Mouse (Mus musculus) neural tube, embryonic 11.5 days (tissue): ENCODE data around the gene Hoxd9. TPM values are rescaled to one million over a fixed set of nuclear protein-coding genes. Genes with fewer than 3 reads are reported as not detected.
A peak's percentile ranks its signal among the peaks of the same experiment; 100 is the strongest.

Source experiments
- ATAC-seq: fragments of 200-750 bp; cut with Nextera tagmentation; 2 replicates; pipeline ENCODE4 v1.8.0; 2017; ENCODE audit warnings: moderate number of reproducible peaks, mild to moderate bottlenecking, moderate TSS enrichment, moderate library complexity; ENCODE audit not compliant: insufficient read depth, low FRiP score, low TSS enrichment
- DNase-seq: peaks from one replicate; pipeline ENCODE4 v3.0.0-alpha.2; 2015; ENCODE audit warnings: low spot score
- H3K27ac ChIP-seq: fragments of 300-500 bp; sonication (generic); 2 replicates; pipeline ENCODE4 v1.5.1; 2014; ENCODE audit warnings: low read depth, mild to moderate bottlenecking, low read length
- H3K27me3 ChIP-seq: fragments of 300-500 bp; sonication (generic); 2 replicates; pipeline ENCODE4 v1.6.1; 2014; ENCODE audit warnings: mild to moderate bottlenecking, low read length, mixed read lengths; ENCODE audit not compliant: control insufficient read depth, insufficient read depth
- H3K36me3 ChIP-seq: fragments of 300-500 bp; sonication (generic); 2 replicates; pipeline ENCODE4 v1.6.1; 2014; ENCODE audit warnings: mild to moderate bottlenecking, low read length, moderate library complexity, mixed read lengths; ENCODE audit not compliant: control insufficient read depth, insufficient read depth
- H3K4me1 ChIP-seq: fragments of 300-500 bp; sonication (generic); 2 replicates; pipeline ENCODE4 v1.6.1; 2014; ENCODE audit warnings: low read length, mixed read lengths; ENCODE audit not compliant: control insufficient read depth, insufficient read depth
- H3K4me2 ChIP-seq: fragments of 300-500 bp; sonication (generic); 2 replicates; pipeline ENCODE4 v1.6.1; 2014; ENCODE audit warnings: low read depth, mild to moderate bottlenecking, moderate library complexity
- H3K4me3 ChIP-seq: fragments of 300-500 bp; sonication (generic); 2 replicates; pipeline ENCODE4 v1.5.1; 2014; ENCODE audit warnings: low read depth, low read length
- H3K9ac ChIP-seq: fragments of 300-500 bp; sonication (generic); 2 replicates; pipeline ENCODE4 v1.6.1; 2014; ENCODE audit warnings: mild to moderate bottlenecking, low read length
- H3K9me3 ChIP-seq: fragments of 300-500 bp; sonication (generic); 2 replicates; pipeline ENCODE4 v1.6.1; 2016; ENCODE audit warnings: low read length; ENCODE audit not compliant: control insufficient read depth
- WGBS: fragments of 180-500 bp; shearing (Covaris S2); extraction: QIAGEN DNeasy Blood & Tissue Kit; methylation state at CpG from one replicate; pipeline ENCODE4 v1.1.7; 2014; 5-methylcytosine and 5-hydroxymethylcytosine counted together
- polyA plus RNA-seq: library from polyadenylated mRNA; unstranded; fragments of >200 nt; fragmentation: Nextera tagmentation; extraction: Ambion mirVana; gene quantifications from 2 replicates; pipeline ENCODE4 v1.2.1, GENCODE M21; 2014

Hoxd9 gene
- polyA plus RNA-seq, 1 experiment from 2014 or later = 14.3 TPM

DNA sequence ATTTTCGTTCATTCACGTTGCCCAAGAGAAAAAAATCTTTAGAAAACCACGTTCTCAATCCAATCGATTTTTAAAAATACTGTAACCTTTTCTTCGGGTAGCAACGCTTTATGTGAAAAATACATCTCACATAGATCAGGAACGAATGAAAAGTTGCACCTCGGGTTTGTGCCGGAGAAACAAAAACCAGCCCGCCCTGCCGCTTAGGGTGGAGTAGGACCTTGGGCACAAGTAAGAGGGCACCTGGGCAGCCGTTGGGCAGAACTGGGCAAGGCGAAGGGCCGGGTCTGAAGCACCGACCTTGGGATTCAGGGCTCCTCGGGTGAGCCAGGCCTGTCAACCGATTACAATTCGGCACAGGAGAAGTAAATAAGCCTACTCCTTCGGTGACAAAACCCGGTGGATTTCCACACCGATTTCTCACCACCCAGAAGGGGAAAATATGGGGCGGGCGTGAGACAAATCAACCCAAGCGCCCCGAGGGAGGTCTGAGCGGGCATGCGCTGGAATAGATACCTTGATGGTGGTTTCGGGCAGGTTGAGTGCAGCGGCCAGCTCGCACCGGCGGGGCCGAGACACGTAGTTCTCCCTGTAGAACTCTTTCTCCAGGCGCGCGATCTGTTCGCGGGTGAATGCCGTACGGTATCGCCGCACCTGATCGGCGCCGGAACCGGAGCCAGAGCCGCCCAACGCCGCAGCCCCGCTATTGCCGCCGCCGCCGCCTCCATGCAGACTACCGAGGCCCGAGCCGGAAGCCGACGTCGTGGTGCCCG lies 40.1 kb upstream of the Hoxd9 start:
- Histone ChIP-seq H3K27ac (no peak overlapping the region), H3K4me3 (peak overlapping the region; percentile 24), H3K9ac (no peak overlapping the region), H3K4me1 (0 out of 2 replicates have a peak, but pooled peaks cover 5% of the 10 kb centered on the region), H3K36me3 (no peaks in the 10 kb centered on the region), H3K27me3 (peaks cover 89% of the 10 kb centered on the region), H3K9me3 (no peaks in the 10 kb centered on the region), H3K4me2 (0 out of 2 replicates have a peak overlapping the region, but pooled peaks have one; percentile 20)
- DNase-seq = peak; percentile 60
- ATAC-seq = no peak
- WGBS = 2% methylated on average over 62 of the region's 62 CpGs

DNA sequence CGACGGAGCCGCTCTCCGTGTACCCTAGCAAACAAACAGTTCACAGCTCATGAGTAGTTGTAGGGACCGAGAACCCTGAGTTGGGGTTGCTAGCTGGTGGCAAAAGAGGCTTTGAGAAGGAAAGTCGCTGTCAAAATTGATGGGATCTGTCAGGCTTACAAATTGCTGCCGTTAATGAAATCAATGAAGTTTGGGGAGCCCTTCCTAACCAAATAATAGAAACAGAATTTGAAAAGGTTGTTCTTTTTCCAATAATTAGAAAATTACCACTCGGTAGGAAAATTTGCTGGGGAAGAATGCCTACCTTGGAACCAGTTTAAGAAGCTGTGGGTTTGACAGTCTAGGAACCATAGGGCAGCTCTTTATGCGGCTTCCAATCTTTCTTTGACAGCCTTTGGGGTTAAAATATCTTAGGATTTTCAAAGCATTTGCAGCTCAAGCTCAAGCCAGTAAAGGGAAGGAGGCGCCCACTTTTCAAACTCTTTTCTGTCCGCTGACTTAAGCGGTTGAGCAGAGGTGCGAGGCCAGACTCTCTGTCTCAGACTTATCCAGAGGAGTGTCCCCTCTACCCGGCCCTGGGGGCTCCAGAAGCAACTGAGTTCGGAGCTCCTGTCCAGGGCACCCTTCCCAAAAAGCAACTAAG lies 39.4 kb upstream of the Hoxd9 start:
- H3K36me3 ChIP-seq = no peaks in the 10 kb centered on the region
- H3K4me1 ChIP-seq = 0 out of 2 replicates have a peak, but pooled peaks cover 5% of the 10 kb centered on the region
- H3K9ac ChIP-seq = peak overlapping the region; percentile 23; the same call in 1 of the 2 replicates
- no peak for DNase-seq
- no peaks in the 10 kb centered on the region for H3K9me3 ChIP-seq
- H3K4me2 ChIP-seq = no peak overlapping the region
- H3K27ac ChIP-seq = peak overlapping the region; percentile 44; the same call in 1 of the 2 replicates
- no peak for ATAC-seq
- under 1% methylated on average over 15 of the region's 15 CpGs for WGBS
- H3K4me3 ChIP-seq = peak overlapping the region; percentile 24
- peaks cover 94% of the 10 kb centered on the region for H3K27me3 ChIP-seq

DNA sequence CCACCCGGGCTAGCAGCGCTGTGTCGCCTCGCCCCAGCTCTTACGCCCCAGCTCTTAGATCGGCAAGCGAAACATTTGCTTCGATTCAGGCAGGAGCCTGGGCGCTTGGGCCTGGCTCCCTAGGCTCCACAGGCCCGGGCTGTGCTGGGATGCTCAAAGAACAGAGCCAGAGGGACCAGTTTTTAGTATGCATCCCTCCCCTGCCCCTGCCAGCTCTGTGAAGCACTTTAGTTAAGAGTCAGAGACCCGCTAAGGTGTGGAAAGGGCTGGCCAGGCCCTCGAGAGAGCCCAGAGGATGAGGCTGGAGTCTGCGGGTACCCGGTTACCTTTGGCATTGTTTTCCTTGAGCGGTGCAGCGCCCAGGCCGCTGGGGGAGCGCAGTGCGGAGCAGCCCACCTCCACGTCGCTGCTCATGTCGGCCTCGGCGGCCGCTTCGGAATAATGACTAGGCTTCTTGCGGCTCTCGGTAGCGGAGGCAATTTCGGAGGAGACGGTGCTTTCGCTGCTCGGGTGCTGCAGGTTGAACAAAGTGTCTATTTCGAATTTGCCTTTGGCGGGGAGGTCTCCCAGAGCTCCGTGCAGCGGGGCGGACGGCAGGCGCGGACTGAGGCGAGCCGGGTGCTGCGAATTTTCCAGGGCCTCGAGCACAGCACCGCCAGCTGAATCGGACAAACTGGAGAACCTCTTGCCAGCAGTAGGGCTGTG lies 38.7 kb upstream of the Hoxd9 start:
- WGBS = under 1% methylated on average over 47 of the region's 47 CpGs
- no peaks in the 10 kb centered on the region for H3K36me3 ChIP-seq
- peak; percentile 69 for DNase-seq
- 0 out of 2 replicates have a peak, but pooled peaks cover 5% of the 10 kb centered on the region for H3K4me1 ChIP-seq
- H3K9ac ChIP-seq = peak overlapping the region; percentile 23
- peak overlapping the region; percentile 44; the same call in 1 of the 2 replicates for H3K27ac ChIP-seq
- H3K9me3 ChIP-seq = no peaks in the 10 kb centered on the region
- peak overlapping the region; percentile 18 for H3K4me3 ChIP-seq
- ATAC-seq = no peak
- peaks cover 98% of the 10 kb centered on the region for H3K27me3 ChIP-seq
- peak overlapping the region; percentile 12; the same call in 1 of the 2 replicates for H3K4me2 ChIP-seq

DNA sequence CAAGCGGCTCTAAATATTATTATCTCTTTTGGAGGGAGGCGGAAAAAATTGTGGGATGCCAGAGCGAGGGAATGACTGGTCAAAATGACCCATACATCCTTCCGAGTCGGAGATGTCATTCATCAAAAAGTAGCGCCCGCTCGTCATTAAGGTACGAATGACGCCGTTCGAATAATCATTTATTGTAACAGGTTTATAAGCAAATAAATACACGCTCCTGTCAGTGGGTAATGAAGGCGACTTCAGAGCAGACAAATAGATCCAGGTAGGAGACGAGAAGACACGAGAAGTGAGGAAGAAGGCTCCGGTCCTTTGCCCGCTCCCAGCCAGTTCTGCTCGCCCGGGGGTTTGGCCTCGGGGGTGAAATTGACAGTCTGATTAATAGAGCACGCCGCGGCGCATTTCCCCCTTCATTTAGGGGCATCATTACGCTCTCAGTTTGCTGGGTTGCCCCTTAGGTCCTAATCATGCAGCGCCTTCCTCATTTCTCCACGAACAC lies 38.0 kb upstream of the Hoxd9 start, which contains the start of gene Evx2:
Evx2 (minus strand) TSS at position 51 of the 499 bp plus-strand sequence.
- peak within 1 kb of the TSS; percentile 44; the same call in 1 of the 2 replicates for H3K27ac ChIP-seq
- DNase-seq (peak; percentile 67), ATAC-seq (no peak)
- under 1% methylated on average over 28 of the region's 28 CpGs for WGBS
- peaks cover 98% of the 10 kb centered on the region for H3K27me3 ChIP-seq
- no peaks in the 10 kb centered on the region for H3K9me3 ChIP-seq
- peak within 1 kb of the TSS; percentile 12; the same call in 1 of the 2 replicates for H3K4me2 ChIP-seq
- 0 out of 2 replicates have a peak, but pooled peaks cover 5% of the 10 kb centered on the region for H3K4me1 ChIP-seq
- H3K9ac ChIP-seq = peak within 1 kb of the TSS; percentile 23
- H3K4me3 ChIP-seq = peak within 1 kb of the TSS; percentile 18
- no peaks in the 10 kb centered on the region for H3K36me3 ChIP-seq

DNA sequence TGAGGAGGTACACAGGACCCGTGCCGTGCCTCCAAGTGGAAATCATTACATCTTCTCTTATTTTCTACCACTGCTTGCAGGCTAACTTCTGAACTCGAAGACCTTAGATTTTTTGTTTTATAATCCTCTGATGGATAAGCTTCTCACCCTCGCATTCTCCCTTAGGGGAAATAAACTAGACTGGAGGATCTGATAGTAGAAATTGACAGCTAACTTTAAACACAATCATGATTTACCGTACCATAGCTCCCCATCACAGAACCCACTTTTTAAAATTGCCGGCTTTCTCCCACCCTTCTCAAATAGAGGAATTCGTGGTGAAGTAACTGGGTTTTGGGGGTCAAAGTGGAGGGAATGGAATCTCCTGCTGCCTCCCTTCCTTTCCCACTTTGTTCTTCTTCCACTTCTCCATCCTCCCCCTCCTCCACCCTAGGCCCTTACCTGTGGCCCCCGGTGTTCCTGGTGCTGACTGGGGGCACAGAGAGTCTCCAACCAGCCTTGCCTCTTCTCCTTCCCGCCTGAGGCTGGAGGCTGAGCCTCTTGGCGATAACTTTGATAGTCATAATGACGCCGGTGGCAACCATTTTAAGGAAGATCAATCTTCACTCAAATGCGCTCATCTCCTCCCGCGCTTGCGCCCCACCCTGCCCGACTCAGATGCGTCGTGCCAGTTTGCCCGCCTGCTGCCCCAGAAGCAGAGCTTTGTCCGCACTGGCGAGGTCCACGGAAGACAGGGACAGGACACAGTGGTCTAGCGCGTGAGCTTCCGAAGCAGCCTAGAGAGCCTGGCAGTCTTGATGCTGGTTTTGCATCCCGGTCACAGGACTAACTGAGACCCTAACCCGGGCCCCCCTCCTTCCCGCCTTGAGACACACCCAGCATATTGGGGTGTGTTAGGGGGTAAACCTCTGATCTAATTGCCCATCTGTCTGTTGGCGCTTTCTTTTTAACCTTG lies 36.8 kb upstream of the Hoxd9 start:
- Histone ChIP-seq H3K27me3 (peaks cover 97% of the 10 kb centered on the region), H3K4me1 (0 out of 2 replicates have a peak, but pooled peaks cover 4% of the 10 kb centered on the region), H3K4me2 (no peak overlapping the region), H3K9me3 (no peaks in the 10 kb centered on the region), H3K36me3 (no peaks in the 10 kb centered on the region), H3K9ac (no peak overlapping the region), H3K4me3 (no peak overlapping the region), H3K27ac (no peak overlapping the region)
- ATAC-seq (no peak), DNase-seq (peak; percentile 31)
- 2% methylated on average over 30 of the region's 30 CpGs for WGBS

DNA sequence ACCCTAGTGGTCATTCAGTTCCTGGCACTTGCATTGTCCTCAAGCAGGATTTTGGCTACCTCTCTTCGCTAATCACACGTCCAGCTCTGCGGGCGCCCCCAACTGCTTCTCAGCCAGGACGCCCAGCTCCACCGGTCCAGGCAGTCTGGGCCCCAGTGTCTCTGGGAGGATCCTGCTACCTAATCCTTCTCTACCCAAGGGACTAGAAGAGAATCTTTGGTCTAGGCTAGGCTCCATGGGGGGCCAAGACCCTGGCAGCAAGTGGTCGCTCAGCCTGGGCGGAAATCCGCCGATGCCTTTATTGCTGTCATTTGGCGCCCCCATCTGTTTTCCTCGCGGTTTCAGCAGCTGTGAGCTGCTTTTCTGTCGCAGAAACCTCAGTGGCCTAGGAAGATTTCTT lies 35.8 kb upstream of the Hoxd9 start:
- DNase-seq = peak; percentile 81
- Histone ChIP-seq H3K4me3 (no peak overlapping the region), H3K27ac (no peak overlapping the region), H3K36me3 (no peaks in the 10 kb centered on the region), H3K9me3 (no peaks in the 10 kb centered on the region), H3K4me1 (no peaks in the 10 kb centered on the region), H3K27me3 (peaks cover 97% of the 10 kb centered on the region), H3K9ac (no peak overlapping the region), H3K4me2 (peak overlapping the region; percentile 29; the same call in 1 of the 2 replicates)
- no peak for ATAC-seq
- under 1% methylated on average over 14 of the region's 14 CpGs for WGBS

DNA sequence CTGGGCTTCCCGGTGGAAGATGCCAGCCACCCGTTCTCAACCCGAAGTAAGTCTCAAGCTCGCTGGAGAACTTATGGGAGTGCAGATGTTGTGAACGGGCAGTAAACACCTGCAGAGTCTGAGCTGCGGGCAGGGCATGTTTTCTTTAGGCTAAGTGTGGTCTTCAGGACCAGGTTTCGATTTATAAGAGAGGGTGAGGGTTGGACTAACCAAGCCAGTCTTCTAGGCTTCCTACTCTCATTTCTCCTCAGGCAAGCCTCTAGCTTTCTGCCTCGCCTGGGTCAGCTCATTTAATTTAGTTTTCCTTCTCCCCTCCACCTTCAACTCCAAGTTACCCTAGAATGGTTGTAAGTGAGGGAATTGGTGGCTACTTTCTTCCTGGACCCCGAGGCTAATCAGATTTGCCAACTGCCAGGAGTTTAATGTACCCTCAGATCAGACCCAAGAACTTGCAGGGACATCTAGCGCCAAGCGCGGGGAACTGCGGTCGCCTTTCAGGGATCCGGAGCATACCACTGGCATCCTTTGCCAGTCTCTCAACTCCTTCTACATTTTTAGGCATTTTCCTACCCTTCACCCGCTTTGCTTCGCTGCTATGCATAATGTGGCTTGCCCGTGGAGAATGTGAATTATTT lies 34.1 kb upstream of the Hoxd9 start:
- Histone ChIP-seq H3K4me2 (no peak overlapping the region), H3K9ac (no peak overlapping the region), H3K9me3 (no peaks in the 10 kb centered on the region), H3K4me1 (no peaks in the 10 kb centered on the region), H3K27me3 (peaks cover 97% of the 10 kb centered on the region), H3K27ac (no peak overlapping the region), H3K4me3 (no peak overlapping the region), H3K36me3 (no peaks in the 10 kb centered on the region)
- DNase-seq (peak; percentile 74), ATAC-seq (no peak)
- 2% methylated on average over 18 of the region's 18 CpGs for WGBS
